8 mouse cellular contexts compared by ENCODE assay signal in genomic region chr17:84958986-84959664, GRCm38 (mm10). TPM values are rescaled to one million over a fixed set of nuclear protein-coding genes. Genes with fewer than 3 reads are reported as not detected.
DNase-seq lines count a peak whose midpoint lies in the region; ATAC-seq and TF ChIP-seq lines count a peak whose summit lies in the region.

No protein-coding gene starts in this region.

- H3K27me3 ChIP-seq in kidney, adult 2 months (replicated peaks; ENCODE audit: control insufficient read depth, insufficient read depth, low read length), result no peaks in the 10 kb centered on the region
- H3K27me3 ChIP-seq in hindbrain, embryonic 10.5 days (ENCODE audit: insufficient read depth, poor library complexity, severe bottlenecking), result no peaks in the 10 kb centered on the region
- no peaks in the 10 kb centered on the region for H3K27me3 ChIP-seq in midbrain, embryonic 12.5 days

- no peak overlapping the region for H3K27ac ChIP-seq in kidney, adult 2 months (ENCODE audit: insufficient read depth, low read depth, low read length)
- peak overlapping the region; percentile 96; the same call in 1 of the 2 replicates for H3K27ac ChIP-seq in hindbrain, embryonic 10.5 days
- H3K27ac ChIP-seq in midbrain, embryonic 12.5 days (replicated peaks), result no peak overlapping the region

- H3K4me1 ChIP-seq in kidney, adult 2 months (ENCODE audit: control insufficient read depth, insufficient read depth, low read length), result peaks cover 15% of the 10 kb centered on the region; the same call in 1 of the 2 replicates
- peaks cover 34% of the 10 kb centered on the region for H3K4me1 ChIP-seq in hindbrain, embryonic 10.5 days (replicated peaks)
- H3K4me1 ChIP-seq in midbrain, embryonic 12.5 days, result peaks cover 18% of the 10 kb centered on the region

- no peak for ATAC-seq in midbrain, embryonic 12.5 days (ENCODE audit: low FRiP score, low read depth)
- no peak for ATAC-seq in frontal cortex, adult (ENCODE audit: low TSS enrichment)

- H3K9me3 ChIP-seq in hindbrain, embryonic 10.5 days, result no peaks in the 10 kb centered on the region
- H3K9me3 ChIP-seq in midbrain, embryonic 12.5 days, result no peaks in the 10 kb centered on the region

- no peak for TF ChIP-seq POLR2A in kidney, adult 2 months (IDR thresholded peaks at IDR 0.05; ENCODE audit: low read depth, low read length)

- DNase-seq in kidney, adult 2 months, result no peak
- no peak for DNase-seq in kidney, postnatal 10 days
- peak; percentile 61 for DNase-seq in adipocyte (ENCODE audit: low spot score)
- no peak for DNase-seq in hindbrain, embryonic 10.5 days (ENCODE audit: low spot score)
- no peak for DNase-seq in left cerebral cortex, postnatal 14 days (ENCODE audit: low spot score in 2 of 2)
- DNase-seq in cerebellum, postnatal 25 days, result no peak

- WGBS in kidney, adult 2 months, result 19% methylated on average over 6 of the region's 6 CpGs
- WGBS in hindbrain, embryonic 10.5 days, result 42% methylated on average over 6 of the region's 6 CpGs
- 33% methylated on average over 6 of the region's 6 CpGs for WGBS in midbrain, embryonic 12.5 days

- peak overlapping the region; percentile 34; the same call in 1 of the 2 replicates for H3K4me3 ChIP-seq in kidney, adult 2 months (ENCODE audit: insufficient read depth, low read depth, low read length)
- peak overlapping the region; percentile 88 for H3K4me3 ChIP-seq in hindbrain, embryonic 10.5 days
- peak overlapping the region; percentile 95 for H3K4me3 ChIP-seq in midbrain, embryonic 12.5 days

- H3K36me3 ChIP-seq in kidney, adult 2 months (ENCODE audit: control insufficient read depth, insufficient read depth, low read length), result no peaks in the 10 kb centered on the region
- peaks cover 7% of the 10 kb centered on the region; the same call in 1 of the 2 replicates for H3K36me3 ChIP-seq in hindbrain, embryonic 10.5 days
- no peaks in the 10 kb centered on the region for H3K36me3 ChIP-seq in midbrain, embryonic 12.5 days

- peak overlapping the region; percentile 98 for H3K9ac ChIP-seq in midbrain, embryonic 12.5 days (replicated peaks)

- intact Hi-C loops in left cerebral cortex, postnatal 14 days (cut with DNase I), result loop anchor here (5.0 kb wide), 1 partner anchor 82 kb away; no protein-coding TSS in a partner anchor

- H3K4me2 ChIP-seq in midbrain, embryonic 12.5 days (replicated peaks), result peak overlapping the region; percentile 67

- TF ChIP-seq CTCF in kidney, adult 2 months (conservative IDR thresholded peaks at IDR 0.05; ENCODE audit: insufficient read depth, insufficient read length, low read depth, low read length), result no peak

RNA-seq across cellular contexts. Expression of gene Ppm1b, which starts 2.6 kb away (rescaled TPM):
- 34.2 and 46.4 TPM in 2 replicates for polyA plus RNA-seq in kidney, adult 2 months (2012; rRNA removed)
- polyA plus RNA-seq in hindbrain, embryonic 10.5 days (2016; fragmentation: Nextera tagmentation; extraction: Ambion mirVana), result 61.9 and 62.0 TPM in 2 replicates
- 104 and 108 TPM in 2 replicates for polyA plus RNA-seq in midbrain, embryonic 12.5 days (2016; fragmentation: Nextera tagmentation; extraction: Ambion mirVana)
- total RNA-seq in left cerebral cortex, postnatal 14 days (2021), result 100 to 1,000 TPM; 116 to 123 TPM

Comparison
In these comparisons a context has a peak if more than half of its experiments do, and no peak if none do; other contexts are left out.
1. H3K4me3 ChIP-seq: peak in every context shown above with its lines; median percentile 95 in midbrain, embryonic 12.5 days; 88 in hindbrain, embryonic 10.5 days; 34 in kidney, adult 2 months.